Mouse (Mus musculus): ENCODE measurements at regions not wholly inside any gene's neighbourhood (a gene's known extent, or its start where the extent isn't known, plus 50 kb on each side); places are given as distances from the start of the nearest gene placed in this dataset.
"Not testable (repeated sequence)": the region's sequence is repeated elsewhere in the genome, so short reads cannot be mapped to it uniquely, and the experiment has no call there.

DNA sequence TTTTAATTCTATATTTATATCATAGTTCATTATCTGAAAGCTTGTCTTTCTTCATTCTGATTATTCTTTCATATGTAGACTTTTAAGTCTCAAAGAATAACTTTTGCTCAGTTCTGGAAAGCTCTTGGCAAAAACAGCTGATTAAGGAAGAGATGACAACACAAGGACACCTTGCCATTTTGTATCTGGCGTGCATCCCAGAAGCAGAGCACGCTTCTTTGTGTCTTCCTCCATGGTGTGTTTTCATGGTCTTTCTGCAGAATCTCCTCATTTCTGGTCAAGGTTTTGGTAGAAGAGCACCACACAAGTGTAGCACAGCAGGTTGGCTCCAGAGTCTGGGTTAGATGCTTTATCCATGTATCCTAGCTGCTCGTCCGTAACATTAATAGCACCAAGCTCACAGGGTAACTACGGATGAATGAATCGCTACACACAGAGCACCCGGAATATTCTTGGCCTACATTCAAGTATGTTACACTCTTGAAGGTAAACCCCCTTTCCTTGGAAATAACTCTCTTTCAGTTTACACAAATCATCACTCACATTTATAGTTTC, 148.9 kb upstream of the Ddhd1 start:
- in situ Hi-C loops (cut with MboI, MseI), result no loop called here

DNA sequence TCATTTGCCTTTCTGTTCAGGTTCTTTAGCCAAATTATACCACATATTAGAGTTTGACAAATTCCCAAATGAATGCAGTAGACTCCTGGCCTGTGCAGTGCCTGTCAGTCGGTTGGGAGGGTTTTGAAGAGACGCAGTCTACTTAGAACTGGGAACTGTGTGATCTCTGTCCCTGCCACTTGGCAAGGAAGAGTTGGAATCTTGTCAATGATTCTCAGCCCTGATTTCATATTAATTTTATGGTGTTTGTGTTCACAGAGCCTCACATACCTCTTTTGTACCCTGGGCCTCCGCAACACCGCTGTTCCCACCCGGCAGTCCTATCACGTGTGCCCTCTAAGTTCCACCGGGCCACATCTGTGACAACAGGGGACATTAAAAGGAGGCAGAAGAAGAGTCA, 149.8 kb upstream of the Ddhd1 start:
- in situ Hi-C loops (cut with MboI, MseI), result no loop called here

DNA sequence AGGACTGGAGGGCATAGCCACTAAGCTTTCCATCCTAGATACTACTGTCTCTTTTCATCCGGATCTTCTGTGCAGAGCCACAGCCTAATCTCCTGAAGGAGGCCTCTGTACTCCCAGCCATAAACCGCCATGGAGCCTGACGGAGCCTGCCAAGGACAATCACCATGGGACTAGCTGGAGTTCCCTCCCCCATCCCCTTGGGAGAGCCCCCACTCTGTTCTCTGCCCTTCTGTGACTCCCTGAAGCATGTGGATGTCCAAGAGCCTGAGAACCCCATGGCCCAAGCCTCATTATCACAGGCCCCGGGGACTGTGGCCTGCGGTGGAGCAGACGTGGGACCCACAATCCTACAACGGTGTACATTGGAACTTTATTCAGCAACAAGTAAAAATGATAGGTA, 151.5 kb upstream of the Ddhd1 start:
- in situ Hi-C loops (cut with MboI, MseI), result no loop called here

DNA sequence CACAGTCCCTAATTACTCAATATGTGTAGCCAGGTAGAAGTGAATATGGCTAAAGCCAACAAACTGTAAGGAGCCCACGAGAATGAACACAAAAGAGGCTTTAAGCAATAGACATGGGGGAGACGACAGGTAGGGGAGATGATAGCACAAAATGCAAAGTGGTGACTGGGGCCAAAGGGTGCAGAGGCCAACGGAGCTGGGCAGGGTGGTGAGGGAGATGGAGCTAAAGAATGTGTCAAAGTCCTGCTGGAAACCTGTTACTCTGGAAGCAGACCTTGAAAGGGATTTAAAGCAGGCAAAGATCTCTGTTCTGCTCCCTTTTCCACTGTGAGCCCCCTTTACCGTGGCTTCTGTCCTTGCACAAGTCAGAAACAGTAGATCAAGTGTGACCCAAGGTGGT, 152.2 kb upstream of the Ddhd1 start:
- in situ Hi-C loops (cut with MboI, MseI), result no loop called here

DNA sequence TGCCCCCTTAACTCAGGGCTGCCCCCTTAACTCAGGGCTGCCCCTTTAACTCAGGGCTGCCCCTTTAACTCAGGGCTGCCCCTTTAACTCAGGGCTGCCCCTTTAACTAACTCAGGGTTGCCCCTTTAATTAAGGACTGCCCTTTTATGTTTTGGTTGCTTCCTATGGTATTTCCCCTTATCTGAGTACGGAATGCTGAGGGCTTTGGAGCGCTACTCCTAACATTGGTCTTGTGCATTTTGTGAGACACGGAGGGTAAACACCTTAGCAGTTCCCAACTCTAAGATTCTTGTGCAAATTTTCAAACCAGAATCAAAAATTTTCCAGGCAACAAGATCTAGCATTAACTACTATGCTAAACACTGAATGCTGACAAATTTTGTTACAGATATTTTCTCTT, 152.7 kb upstream of the Ddhd1 start:
- in situ Hi-C loops (cut with MboI, MseI), result no loop called here

DNA sequence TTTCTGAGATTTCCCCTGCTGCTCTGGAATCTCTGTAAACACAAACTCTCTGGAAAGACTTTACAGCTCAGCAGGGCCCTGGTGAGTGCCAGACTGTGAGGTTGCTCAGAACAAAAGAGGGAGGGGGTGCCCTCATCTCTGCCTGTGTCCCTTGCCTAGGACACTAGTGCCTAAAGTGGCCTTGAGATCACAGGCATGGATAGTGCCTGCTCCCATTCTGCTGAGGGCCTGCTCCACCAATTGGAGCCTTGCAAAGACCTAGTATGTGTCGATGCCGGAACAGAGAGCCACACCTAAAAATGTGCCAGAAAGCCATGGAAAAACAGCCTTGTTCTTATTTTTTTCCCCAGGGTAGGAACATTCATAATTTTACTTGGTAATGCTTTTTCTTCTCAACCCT, 157.7 kb upstream of the Ddhd1 start:
- in situ Hi-C loops (cut with MboI, MseI), result no loop called here

DNA sequence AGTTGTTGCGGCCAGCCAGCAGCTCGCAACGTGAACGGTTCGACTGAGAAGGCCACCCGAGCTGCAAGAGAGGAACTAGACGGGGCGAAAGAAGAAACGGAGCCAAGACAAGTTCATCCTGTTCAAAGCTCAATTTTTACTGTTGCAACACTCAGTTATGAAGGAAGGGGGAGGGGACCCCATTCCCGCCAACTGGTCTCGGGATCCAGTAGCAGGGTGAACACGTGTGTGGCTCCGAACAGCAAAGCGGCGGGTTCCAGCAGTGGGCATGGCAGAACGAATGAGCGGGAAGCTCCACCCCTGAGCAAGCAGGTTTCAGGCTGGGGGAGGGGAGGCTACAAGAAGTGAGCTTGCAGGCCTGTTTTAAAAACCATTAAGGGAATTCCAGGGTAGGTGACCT, 158.7 kb upstream of the Ddhd1 start:
- in situ Hi-C loops (cut with MboI, MseI), result not testable (repeated sequence)

DNA sequence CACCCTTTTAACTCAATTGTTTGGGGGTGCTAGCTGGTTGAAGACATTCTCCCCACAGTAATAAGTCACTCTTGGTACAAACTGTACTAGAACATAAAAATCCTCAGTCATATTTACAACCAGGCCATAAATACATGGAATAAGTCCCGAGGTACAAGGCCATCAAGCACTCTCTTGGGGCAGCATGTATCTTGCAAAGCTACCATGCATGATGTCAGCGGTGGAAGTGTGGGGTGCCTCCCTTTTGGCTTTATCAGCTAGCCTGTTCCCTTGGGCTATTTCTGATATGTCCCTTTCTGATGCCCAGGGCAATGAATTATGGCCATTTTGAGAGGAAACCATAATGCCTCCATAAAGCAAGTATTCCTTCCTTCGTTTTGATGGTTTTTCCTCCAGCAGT, 159.8 kb upstream of the Ddhd1 start:
- in situ Hi-C loops (cut with MboI, MseI), result no loop called here

DNA sequence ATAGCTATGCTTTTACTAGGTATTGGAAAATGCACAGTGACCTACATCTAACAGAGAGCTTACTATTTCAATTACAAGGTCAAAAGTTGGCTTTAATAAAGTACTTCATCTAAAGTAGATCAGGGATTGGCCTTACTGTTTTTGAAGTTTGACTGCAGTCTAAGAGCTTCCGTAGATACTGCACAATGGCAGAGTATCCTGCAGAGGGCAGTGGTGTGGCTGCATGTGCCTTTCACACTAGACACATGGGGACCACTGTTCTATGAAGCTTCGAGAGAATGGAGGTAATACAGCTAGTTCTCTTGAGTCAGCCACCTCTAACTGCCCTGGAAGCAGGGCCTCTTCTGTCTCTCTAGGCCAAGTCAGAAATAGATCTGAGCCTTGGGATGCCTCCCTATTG, 166.7 kb upstream of the Ddhd1 start:
- in situ Hi-C loops (cut with MboI, MseI), result no loop called here

DNA sequence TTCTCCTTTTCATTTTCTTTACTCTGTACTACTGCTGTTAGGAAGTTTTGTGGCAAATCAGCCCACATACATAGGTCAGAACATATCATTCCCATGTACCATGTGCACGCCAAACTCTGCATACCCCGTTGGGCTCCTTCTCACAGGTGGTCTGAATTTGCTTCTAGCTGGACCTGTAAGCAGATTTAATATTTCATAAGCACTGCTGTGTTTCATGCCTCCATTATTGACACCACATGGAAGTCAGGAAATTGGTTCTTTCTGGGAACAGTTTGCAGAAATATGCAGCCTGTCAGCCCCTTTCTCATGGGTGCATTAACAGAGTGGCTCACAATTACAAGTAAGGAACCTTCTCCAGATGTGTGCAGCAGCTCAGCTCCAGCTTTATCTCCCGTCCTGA, 168.1 kb upstream of the Ddhd1 start:
- in situ Hi-C loops (cut with MboI, MseI), result no loop called here

DNA sequence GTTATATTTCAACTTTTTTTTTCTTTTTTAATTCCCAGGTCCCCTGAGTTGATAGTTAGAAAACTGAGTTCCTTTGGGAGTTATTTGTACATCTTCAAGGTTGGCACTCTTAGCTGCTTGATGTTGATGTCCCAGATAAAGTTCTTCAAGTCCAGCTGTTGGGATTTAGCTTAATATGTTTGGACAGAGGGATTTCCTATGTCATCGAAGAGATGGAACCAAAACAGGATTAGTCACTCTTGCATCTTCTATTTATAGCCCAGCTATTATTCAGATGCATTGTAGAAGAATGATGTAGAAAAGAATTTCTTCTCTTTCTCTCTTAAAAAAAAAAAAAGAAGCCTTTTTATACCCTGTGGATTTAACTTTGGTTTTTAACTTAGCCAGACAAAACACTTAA, 169.2 kb upstream of the Ddhd1 start:
- in situ Hi-C loops (cut with MboI, MseI), result no loop called here

DNA sequence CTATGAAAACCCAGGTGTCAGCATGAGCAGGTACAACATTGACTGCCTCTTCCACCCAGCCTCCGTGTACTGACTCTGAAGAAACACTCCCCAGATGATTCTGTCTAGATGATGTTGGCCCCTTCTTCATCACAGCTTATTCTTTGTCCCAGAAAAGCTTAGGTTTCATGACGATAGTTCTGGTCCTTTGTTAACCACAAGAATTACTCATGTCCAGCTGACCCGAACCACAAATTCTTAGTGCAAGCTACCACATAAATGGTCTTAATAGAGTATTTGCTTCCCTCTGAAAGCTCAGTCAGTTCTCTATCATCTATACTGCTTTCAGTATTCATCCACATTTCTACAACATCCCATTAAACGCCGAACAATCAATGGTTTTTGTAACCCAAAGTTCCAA, 172.5 kb upstream of the Ddhd1 start:
- in situ Hi-C loops (cut with MboI, MseI), result no loop called here

DNA sequence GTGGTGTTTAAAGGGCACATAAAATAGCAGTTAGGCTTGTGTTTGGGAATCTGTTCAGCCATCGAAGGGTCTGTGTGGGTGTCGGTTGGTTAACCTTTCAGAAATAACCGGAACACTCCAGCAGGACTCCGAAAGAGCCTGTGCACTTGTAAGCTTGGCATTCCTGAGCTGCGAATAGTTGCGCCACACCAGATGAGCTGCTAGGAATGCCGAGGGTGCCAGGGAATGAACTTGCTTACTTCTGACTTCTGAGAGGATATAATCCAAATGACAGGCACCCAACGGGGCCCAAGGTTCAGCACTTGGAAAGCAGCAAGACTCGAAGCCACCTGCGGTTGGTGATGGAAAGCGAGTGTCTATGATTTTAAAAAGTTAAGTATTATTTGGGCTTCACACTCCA, 179.1 kb upstream of the Ddhd1 start:
- in situ Hi-C loops (cut with MboI, MseI), result no loop called here

DNA sequence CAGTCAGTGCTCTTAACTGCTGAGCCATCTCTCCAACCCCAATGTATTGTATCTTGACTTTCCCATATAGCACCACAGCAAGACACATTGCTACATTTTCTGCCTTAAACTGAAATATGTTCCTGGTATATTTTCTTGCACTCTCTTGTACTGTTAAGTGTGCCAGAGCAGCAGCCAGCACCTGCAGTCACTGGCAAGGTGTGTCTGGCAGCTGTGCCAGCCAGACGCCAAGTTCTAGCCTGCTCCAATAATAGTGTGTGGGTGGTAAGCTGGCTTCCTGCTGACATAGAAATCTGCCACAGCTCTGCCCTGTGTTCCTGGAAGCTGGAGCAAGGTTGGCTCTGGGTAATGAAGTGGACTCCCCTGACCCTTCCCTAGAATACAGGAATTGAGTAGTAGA, 185.9 kb upstream of the Ddhd1 start:
- in situ Hi-C loops (cut with MboI, MseI), result no loop called here

DNA sequence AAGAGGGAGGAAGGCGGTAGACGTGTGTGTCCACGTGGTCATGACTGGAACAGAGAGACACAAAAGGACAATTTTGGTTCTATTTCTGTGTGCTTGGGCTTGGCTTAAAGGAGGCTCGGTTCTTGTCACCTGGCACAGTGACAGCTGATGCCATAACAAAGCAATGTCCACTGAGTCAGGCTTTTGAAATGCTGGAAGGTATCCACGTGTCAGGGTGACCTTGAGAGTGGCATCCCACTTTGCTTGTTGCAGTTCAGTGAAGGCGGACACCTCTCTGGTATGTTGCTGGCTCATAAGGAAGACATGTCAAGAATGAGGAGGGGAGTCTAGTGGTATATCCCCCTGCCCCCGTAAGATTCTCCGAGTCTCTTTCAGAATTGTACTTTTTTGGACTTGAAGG, 192.6 kb upstream of the Ddhd1 start:
- in situ Hi-C loops (cut with MboI, MseI), result no loop called here

DNA sequence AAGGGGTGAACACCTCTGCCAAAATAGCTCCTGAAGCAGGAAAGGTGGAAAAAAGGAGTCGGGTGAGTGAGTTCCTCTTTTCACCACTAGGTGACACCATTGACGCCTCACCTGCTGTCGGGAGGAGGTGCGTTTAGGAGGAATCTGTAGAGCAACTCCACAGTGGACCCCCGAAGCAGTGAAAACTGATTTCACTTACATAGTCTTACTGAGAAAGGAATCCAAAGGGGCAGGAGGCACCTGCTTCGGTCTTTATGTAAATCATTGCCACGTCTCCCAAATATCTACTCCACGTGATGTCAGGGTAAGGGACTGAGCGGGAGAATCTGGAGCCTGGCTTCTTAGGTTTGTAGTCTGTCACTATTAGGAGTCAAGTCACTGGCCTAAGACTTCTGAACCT, 220.5 kb upstream of the Ddhd1 start:
- in situ Hi-C loops (cut with MboI, MseI), result loop anchor here in 1 of 2 experiments (10.0 kb wide), 1 partner anchor 1036 kb away; no protein-coding TSS in a partner anchor

DNA sequence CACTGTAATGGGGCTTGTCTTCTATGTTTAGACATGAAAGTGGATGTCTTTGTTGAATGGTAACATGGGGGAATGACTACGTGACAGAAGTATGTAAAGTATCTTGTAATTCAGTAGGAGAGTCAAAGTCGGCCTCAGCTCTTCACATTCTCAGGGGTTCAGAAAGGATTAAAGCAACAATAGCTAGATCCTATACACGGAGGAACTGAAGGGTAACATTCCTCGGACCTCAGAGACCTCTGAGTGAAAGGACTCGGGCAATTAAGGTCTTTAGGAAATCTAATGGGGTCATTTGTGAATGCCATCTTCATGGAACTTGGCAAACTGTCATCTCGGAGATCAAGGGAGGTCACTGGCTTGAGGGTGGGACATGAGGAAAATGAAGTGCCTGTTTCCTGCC, 262.8 kb upstream of the Ddhd1 start:
- in situ Hi-C loops (cut with MboI, MseI), result no loop called here

DNA sequence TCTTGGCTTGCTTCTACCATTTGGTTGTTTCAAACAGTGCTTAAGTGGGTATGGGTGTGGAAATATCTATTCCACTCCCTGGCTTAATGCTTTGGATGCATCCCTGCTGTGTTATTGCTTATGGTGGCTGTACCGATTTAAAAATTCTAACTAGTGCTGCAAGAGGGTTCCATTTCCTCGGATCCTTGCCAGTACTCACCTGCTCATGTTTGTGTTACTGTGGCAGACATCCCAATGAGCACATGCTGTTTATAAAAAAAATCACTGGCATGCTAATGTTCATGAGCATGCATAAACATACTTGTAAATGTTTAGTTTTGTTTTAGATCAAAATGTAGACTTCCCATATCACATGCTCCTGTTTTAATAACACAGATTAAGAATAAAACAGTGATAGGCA, 285.6 kb upstream of the Ddhd1 start:
- in situ Hi-C loops (cut with MboI, MseI), result no loop called here

DNA sequence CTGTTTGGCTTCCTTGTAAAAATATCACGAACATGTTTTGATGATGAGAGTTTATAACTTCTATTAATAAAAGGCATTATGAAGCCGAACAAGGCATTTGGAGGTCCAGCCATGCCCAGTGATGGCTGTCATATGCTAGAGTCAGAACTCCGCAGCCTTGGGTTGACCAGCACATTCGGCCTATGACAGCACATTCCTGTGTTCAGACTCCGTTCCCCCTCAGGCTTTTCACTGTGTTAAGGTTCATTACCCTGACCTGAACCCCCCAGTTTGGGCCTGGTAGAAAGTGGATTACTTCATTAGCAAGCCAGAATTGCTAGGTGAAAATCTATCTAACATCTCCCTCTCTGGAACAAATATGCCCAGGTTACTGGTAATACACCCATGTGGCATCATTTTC, 286.2 kb upstream of the Ddhd1 start:
- in situ Hi-C loops (cut with MboI, MseI), result no loop called here

DNA sequence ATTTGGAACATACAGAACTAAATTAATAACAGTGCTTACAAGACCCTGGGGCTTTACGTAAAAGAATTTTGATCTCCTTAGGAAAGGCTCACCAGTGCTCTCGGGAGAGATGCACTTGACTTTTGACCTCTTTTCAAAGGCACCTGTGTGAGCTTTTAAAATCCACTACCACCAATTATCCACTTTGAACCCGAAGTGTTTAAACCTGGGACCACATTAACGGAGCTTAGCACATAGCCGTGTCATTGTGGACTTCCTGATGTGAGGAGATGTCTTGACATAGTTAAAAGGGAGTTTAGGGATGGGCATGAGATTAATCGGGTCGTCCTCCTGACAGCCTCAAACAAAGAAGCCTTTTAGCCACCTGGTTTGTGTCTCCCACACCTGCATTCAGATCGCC, 286.6 kb upstream of the Ddhd1 start:
- in situ Hi-C loops (cut with MboI, MseI), result no loop called here

DNA sequence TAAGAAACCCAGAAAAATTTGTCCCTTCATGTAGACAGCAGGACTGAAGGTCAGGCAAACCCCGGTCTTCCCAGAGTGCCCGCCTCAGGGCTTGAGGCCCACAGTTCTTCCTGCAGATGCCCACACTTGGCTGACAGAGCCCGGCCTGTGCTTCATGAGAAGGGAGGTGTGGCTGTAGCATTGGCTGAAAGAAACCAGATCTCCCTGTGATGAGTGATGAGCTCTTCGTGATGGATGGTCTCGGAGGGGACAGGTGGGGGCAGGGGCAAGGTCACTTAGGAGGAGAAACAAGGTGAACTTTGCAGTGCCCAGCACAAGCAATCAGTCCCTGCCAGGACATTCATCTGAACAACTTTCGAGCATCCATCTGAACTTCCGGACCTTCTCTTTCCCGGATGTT, 298.7 kb upstream of the Ddhd1 start:
- in situ Hi-C loops (cut with MboI, MseI), result no loop called here

DNA sequence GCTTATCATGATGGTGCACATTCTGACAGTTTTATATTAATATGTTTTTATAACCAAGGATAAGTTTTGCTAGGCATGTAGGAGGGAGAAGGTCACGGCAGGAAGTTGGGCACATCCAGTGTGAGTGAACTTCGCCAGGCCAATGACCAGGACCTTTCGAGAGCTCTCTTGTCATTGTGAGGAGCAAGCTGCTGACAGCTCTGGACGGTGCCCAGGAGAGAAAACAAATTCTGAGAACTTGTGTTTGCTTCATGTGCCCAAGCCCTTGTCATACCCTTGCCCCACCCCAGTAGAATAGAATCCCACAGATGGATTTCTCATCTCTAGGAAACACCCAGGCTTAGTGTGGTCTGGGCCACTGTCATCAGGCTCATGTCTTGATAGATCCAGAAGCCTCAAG, 304.5 kb upstream of the Ddhd1 start:
- in situ Hi-C loops (cut with MboI, MseI), result no loop called here

DNA sequence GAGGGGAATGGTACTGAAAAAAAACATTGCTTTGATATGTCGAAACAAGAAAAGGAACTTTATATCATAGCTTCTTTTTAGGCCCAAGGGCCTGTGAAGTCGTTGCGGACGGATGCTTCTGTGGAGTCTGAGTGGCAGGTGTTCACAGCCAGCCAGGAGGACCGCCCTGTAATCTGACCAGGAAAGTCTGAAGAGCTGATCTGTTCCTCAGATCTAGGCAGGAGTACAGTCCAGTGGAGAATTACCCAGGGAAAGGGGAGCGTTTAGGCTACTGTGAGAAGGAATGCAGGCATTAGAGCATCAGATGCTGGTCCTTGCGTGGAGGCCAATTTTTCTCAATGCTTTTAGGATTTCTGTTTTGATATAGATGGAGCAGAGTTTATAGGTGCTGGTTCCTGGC, 306.1 kb upstream of the Ddhd1 start:
- in situ Hi-C loops (cut with MboI, MseI), result no loop called here

DNA sequence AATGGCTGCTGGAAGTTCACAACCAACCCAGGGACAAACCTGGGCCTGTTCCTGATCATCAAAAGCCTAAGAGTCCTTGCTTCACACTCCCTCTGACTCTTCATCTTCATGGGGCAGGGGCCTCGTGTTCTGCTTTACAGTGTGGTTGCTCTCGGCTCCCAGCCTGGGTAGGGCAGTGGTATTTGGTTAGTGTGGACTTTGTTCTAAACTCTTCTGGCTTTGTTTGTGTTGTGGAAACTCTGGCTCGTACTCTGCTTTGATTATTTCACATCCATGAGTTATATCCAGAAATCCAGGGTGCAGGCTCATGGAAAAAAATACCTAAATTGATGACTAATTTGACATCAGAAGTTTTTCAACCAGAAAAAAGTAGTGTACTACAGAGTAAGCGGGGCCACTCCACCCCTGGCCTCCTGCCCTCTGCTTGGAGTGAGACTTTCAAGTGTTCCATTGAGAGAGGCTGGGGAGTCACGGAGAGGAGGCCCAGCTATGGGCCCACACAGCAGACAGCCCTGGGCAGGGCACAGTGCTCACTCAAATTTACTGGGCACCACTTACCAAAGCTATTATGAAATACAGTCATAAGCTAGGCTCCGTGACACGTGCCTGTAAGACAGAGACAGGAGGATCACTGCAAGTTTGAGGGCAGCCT, 325.4 kb upstream of the Ddhd1 start:
- in situ Hi-C loops (cut with MboI, MseI), result loop anchor here in 1 of 2 experiments (25.0 kb wide), 1 partner anchor 729 kb away; no protein-coding TSS in a partner anchor

Measured in T-helper 17 cell (primary cell).